Mouse (Mus musculus): ENCODE data around the gene Prickle4. TPM values are rescaled to one million over a fixed set of nuclear protein-coding genes. Genes with fewer than 3 reads are reported as not detected.
A peak's percentile ranks its signal among the peaks of the same experiment; 100 is the strongest.

The Prickle4 gene
- polyA plus RNA-seq, 1 experiment = 3.2 TPM

DNA sequence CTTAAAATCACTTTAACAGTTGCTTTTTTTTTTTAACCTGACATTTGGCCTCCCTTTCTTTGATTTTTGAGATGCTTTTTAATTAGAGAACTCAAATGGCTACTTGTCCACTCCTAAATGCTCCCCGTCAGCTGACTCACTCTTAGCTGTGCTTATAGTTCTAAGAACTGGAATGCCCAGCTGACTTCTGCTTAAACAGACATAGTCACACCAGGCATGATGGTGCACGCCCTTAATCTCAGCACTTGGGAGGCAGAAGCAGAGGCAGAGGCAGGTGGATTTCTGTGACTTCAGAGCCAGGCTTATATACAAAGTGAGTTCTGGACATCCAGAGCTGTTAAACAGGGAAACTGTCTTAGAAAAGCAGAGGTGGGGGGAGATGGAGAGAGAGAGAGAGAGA is 42.6 kb downstream of the Prickle4 start:
- TF ChIP-seq CTCF (IDR thresholded peaks at IDR 0.05; ENCODE audit: low read depth, low read length) (no peak), POLR2A (IDR thresholded peaks at IDR 0.05; ENCODE audit: borderline replicate concordance, low read depth, low read length) (no peak)
- H3K27ac ChIP-seq (ENCODE audit: insufficient read depth, low read depth, low read length) = no peak overlapping the region
- no peak overlapping the region for H3K4me3 ChIP-seq (ENCODE audit: insufficient read depth, low read length)
- peaks cover 16% of the 10 kb centered on the region for H3K4me1 ChIP-seq (ENCODE audit: control insufficient read depth, insufficient read depth, low read length)

DNA sequence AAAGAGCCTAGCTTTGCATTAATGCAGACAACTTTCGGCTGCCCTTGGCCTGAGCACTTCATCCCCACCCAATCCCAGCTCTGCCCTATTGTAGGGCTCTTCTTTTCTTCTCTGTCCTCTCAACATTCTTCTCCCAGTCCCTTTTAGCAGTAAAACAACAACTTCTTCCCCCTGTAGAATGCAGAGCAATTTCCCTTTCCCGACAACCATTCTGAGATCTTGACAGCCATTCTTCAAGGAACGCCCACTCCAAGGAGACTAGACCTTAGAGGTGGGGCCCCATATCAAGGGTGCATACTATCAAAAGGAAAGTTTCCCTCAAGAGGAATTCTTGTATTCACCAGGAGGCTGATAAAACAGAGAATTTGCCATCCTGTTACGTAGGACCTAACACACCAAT is 45.6 kb downstream of the Prickle4 start:
- H3K4me1 ChIP-seq (ENCODE audit: control insufficient read depth, insufficient read depth, low read length) = peaks cover 14% of the 10 kb centered on the region
- H3K4me3 ChIP-seq (ENCODE audit: insufficient read depth, low read length) = no peak overlapping the region
- H3K27ac ChIP-seq (ENCODE audit: insufficient read depth, low read depth, low read length) = no peak overlapping the region
- no peak for TF ChIP-seq CTCF (IDR thresholded peaks at IDR 0.05; ENCODE audit: low read depth, low read length)
- no peak for TF ChIP-seq POLR2A (IDR thresholded peaks at IDR 0.05; ENCODE audit: borderline replicate concordance, low read depth, low read length)

DNA sequence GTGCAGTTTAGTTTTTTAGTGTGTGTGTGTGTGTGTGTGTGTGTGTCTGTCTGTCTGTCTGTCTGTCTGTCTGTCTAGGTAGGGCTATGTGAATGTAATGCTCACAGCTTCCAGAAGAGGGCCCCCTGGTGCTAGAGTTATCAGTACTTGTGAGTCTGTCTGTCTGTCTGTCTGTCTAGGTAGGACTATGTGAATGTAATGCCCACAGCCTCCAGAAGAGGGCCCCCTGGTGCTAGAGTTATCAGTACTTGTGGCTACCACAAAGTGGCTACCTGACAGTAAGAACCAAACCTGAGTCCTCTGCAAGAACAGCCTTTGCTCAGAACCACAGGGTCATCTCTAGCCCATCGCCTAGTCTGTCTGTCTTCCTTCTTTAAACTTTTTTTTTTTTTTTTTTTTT is 47.9 kb downstream of the Prickle4 start:
- TF ChIP-seq CTCF (IDR thresholded peaks at IDR 0.05; ENCODE audit: low read depth, low read length) (peak; percentile 76), POLR2A (IDR thresholded peaks at IDR 0.05; ENCODE audit: borderline replicate concordance, low read depth, low read length) (no peak)
- Histone ChIP-seq H3K4me3 (ENCODE audit: insufficient read depth, low read length) (no peak overlapping the region), H3K4me1 (ENCODE audit: control insufficient read depth, insufficient read depth, low read length) (no peaks in the 10 kb centered on the region; the same call in none of the 2 replicates), H3K27ac (ENCODE audit: insufficient read depth, low read depth, low read length) (no peak overlapping the region)

DNA sequence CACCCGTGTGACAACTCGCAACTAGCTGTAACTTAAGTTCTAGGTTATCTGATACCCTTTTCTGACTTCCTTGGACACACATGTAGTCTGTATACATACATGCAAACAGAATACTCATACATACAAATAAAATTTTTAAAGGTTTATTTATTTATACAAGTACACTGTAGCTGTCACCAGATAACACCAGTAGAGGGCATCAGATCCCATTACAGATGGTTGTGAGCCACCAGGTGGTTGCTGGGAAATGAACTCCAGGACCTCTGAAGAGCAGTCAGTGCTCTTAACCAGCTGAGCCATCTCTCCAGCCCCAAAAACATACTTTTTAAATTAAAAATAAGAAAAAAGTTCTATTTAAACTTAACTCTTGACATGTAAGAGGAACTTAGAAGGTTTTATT is 51.5 kb downstream of the Prickle4 start:
- H3K27ac ChIP-seq (ENCODE audit: insufficient read depth, low read depth, low read length) = no peak overlapping the region
- H3K4me3 ChIP-seq (ENCODE audit: insufficient read depth, low read length) = no peak overlapping the region
- no peak for TF ChIP-seq POLR2A (IDR thresholded peaks at IDR 0.05; ENCODE audit: borderline replicate concordance, low read depth, low read length)
- no peak for TF ChIP-seq CTCF (IDR thresholded peaks at IDR 0.05; ENCODE audit: low read depth, low read length)
- no peaks in the 10 kb centered on the region for H3K4me1 ChIP-seq (ENCODE audit: control insufficient read depth, insufficient read depth, low read length)

Other genes with a start within 250 kb of the Prickle4 start
- 23.7 and 30.1 TPM in 2 replicates for gene Taf8, start 192.4 kb downstream of the Prickle4 start, polyA plus RNA-seq (2012; ENCODE audit: insufficient read depth, insufficient read length, missing spikeins)
- 89.1 and 95.0 TPM in 2 replicates for gene Ccnd3, start 189.7 kb downstream of the Prickle4 start, polyA plus RNA-seq (2012; ENCODE audit: insufficient read depth, insufficient read length, missing spikeins)
- gene Bysl, start 83.2 kb downstream of the Prickle4 start, polyA plus RNA-seq (2012; ENCODE audit: insufficient read depth, insufficient read length, missing spikeins) = 4.1 and 5.0 TPM in 2 replicates
- 19.7 and 23.4 TPM in 2 replicates for gene Med20, start 83.2 kb downstream of the Prickle4 start, polyA plus RNA-seq (2012; ENCODE audit: insufficient read depth, insufficient read length, missing spikeins)
- 1.2 and 3.1 TPM in 2 replicates for gene Gm20517, start 83.1 kb downstream of the Prickle4 start, polyA plus RNA-seq (2012; ENCODE audit: insufficient read depth, insufficient read length, missing spikeins)
- 7.3 and 8.6 TPM in 2 replicates for gene Usp49, start 64.0 kb downstream of the Prickle4 start, polyA plus RNA-seq (2012; ENCODE audit: insufficient read depth, insufficient read length, missing spikeins)
- gene Tomm6, start 6.3 kb downstream of the Prickle4 start, polyA plus RNA-seq (2012; ENCODE audit: insufficient read depth, insufficient read length, missing spikeins) = 220 TPM in 2 replicates
- gene Frs3, start 5.7 kb downstream of the Prickle4 start, polyA plus RNA-seq (2012; ENCODE audit: insufficient read depth, insufficient read length, missing spikeins) = 3.1 and 8.4 TPM in 2 replicates
- gene Gm21981, start 281 bp downstream of the Prickle4 start, polyA plus RNA-seq (2012; ENCODE audit: insufficient read depth, insufficient read length, missing spikeins) = 0.58 and 0.97 TPM in 2 replicates
- not detected in 2 replicates for gene Pgc, start 32.1 kb upstream of the Prickle4 start, polyA plus RNA-seq (2012; ENCODE audit: insufficient read depth, insufficient read length, missing spikeins)
- 43.2 and 48.4 TPM in 2 replicates for gene Tfeb, start 42.3 kb upstream of the Prickle4 start, polyA plus RNA-seq (2012; ENCODE audit: insufficient read depth, insufficient read length, missing spikeins)
- gene Mdfi, start 140.0 kb upstream of the Prickle4 start, polyA plus RNA-seq (2012; ENCODE audit: insufficient read depth, insufficient read length, missing spikeins) = not detected in 2 replicates
- 5.2 and 6.0 TPM in 2 replicates for gene Foxp4, start 229.9 kb upstream of the Prickle4 start, polyA plus RNA-seq (2012; ENCODE audit: insufficient read depth, insufficient read length, missing spikeins)